8 mouse cellular contexts compared by ENCODE assay signal in genomic region chr11:102319410-102319792, GRCm38 (mm10). TPM values are rescaled to one million over a fixed set of nuclear protein-coding genes. Genes with fewer than 3 reads are reported as not detected.
DNase-seq lines count a peak whose midpoint lies in the region; ATAC-seq and TF ChIP-seq lines count a peak whose summit lies in the region.

Gene Ubtf, minus strand, starts transcription at chr11:102319742.

- no peaks in the 10 kb centered on the region for H3K27me3 ChIP-seq in hindbrain, embryonic 16.5 days (replicated peaks; ENCODE audit: control insufficient read depth, insufficient read depth, low read length)
- H3K27me3 ChIP-seq in megakaryocyte, embryonic 14.5 days (replicated peaks) = peaks cover 21% of the 10 kb centered on the region

- H3K27ac ChIP-seq in cortical plate, adult 2 months (ENCODE audit: insufficient read depth, low read length) = peak within 1 kb of the TSS; percentile 99
- H3K27ac ChIP-seq in hindbrain, embryonic 16.5 days (ENCODE audit: low read depth, low read length) = peak within 1 kb of the TSS; percentile 98

- H3K36me3 ChIP-seq in hindbrain, embryonic 16.5 days (ENCODE audit: control insufficient read depth, insufficient read depth, low read length) = no peaks in the 10 kb centered on the region
- H3K36me3 ChIP-seq in megakaryocyte, embryonic 14.5 days (replicated peaks; ENCODE audit: low read length) = peaks cover 17% of the 10 kb centered on the region

- no peak for TF ChIP-seq CTCF in cortical plate, adult 2 months (IDR thresholded peaks at IDR 0.05; ENCODE audit: extremely low read depth, insufficient read depth, low read length)

- WGBS in hindbrain, embryonic 16.5 days = 0% methylated on average over 25 of the region's 25 CpGs

- 0 out of 2 replicates have a peak, but pooled peaks cover 1% of the 10 kb centered on the region for H3K4me1 ChIP-seq in cortical plate, adult 2 months (ENCODE audit: control insufficient read depth, insufficient read depth, low read length)
- H3K4me1 ChIP-seq in hindbrain, embryonic 16.5 days (ENCODE audit: control insufficient read depth, insufficient read depth, low read depth, low read length) = peaks cover 23% of the 10 kb centered on the region
- H3K4me1 ChIP-seq in megakaryocyte, embryonic 14.5 days = peaks cover 32% of the 10 kb centered on the region

- intact Hi-C loops in left cerebral cortex, postnatal 10 days (cut with DNase I) = loop anchor here (2.0 kb wide), 1 partner anchor 87 kb away; the partner anchor contains the start of gene Slc25a39

- peak within 1 kb of the TSS; percentile 99 for H3K9ac ChIP-seq in hindbrain, embryonic 16.5 days (ENCODE audit: low read depth, low read length)

- ATAC-seq in hindbrain, embryonic 16.5 days = peak; percentile 49

- peak; percentile 55; the same call in 1 of the 2 replicates for TF ChIP-seq POLR2A in cortical plate, adult 2 months (IDR thresholded peaks at IDR 0.05; ENCODE audit: extremely low read depth, insufficient read depth, low read length)

- H3K9me3 ChIP-seq in hindbrain, embryonic 16.5 days (ENCODE audit: control insufficient read depth, low read length) = no peaks in the 10 kb centered on the region
- H3K9me3 ChIP-seq in megakaryocyte, embryonic 14.5 days = no peaks in the 10 kb centered on the region

- H3K4me2 ChIP-seq in hindbrain, embryonic 16.5 days (ENCODE audit: low read length) = peak within 1 kb of the TSS; percentile 91

- DNase-seq in adrenal gland, adult (ENCODE audit: inconsistent age in 2 of 2, low spot score in 1 of 2) = peak; percentile 89 to 96
- peak; percentile 73 to 82 for DNase-seq in gastrocnemius, adult 8-10 months (ENCODE audit: low spot score in 2 of 2)
- DNase-seq in left cerebral cortex, postnatal 10 days (ENCODE audit: extremely low spot score in 1 of 2, low spot score in 2 of 2) = peak; percentile 86 to 93
- peak; percentile 80 to 81 for DNase-seq in right cerebral cortex, adult 2 months (ENCODE audit: low spot score in 2 of 2)
- DNase-seq in urinary bladder, postnatal 14 days (ENCODE audit: low spot score) = peak; percentile 82

- peak within 1 kb of the TSS; percentile 55 for H3K4me3 ChIP-seq in cortical plate, adult 2 months (ENCODE audit: insufficient read depth, low read length)
- H3K4me3 ChIP-seq in hindbrain, embryonic 16.5 days (ENCODE audit: low read length) = peak within 1 kb of the TSS; percentile 79
- H3K4me3 ChIP-seq in megakaryocyte, embryonic 14.5 days (replicated peaks) = peak within 1 kb of the TSS; percentile 92

RNA-seq across cellular contexts. Expression of gene Ubtf, which starts in this region (rescaled TPM):
- polyA plus RNA-seq in cortical plate, adult 2 months (2012; rRNA removed) = 84.1 and 86.8 TPM in 2 replicates
- 10 to 100 TPM; 31.5 to 41.6 (median 38.2) TPM for total RNA-seq in gastrocnemius, adult 8-10 months (2022)
- 70.4 and 76.8 TPM in 2 replicates for polyA plus RNA-seq in hindbrain, embryonic 16.5 days (2015; fragmentation: Nextera tagmentation; extraction: Ambion mirVana)
- total RNA-seq in left cerebral cortex, postnatal 10 days (2021) = 100 to 1,000 TPM in 1 of 2 experiments, 10 to 100 TPM in 1; 97.0 to 100 TPM
- 46.9 and 85.8 TPM in 2 replicates for polyA plus RNA-seq in megakaryocyte, embryonic 14.5 days (2012; ENCODE audit: insufficient read depth, low replicate concordance)

Comparison
In these comparisons a context has a peak if more than half of its experiments do, and no peak if none do; other contexts are left out.
1. Peak in every context shown above with its lines: DNase-seq, ATAC-seq, H3K4me3 ChIP-seq and H3K27ac ChIP-seq.